Mouse (Mus musculus) ES-Bruce4 (cell line): Measurements from ENCODE around the gene Cct7. TPM values are rescaled to one million over a fixed set of nuclear protein-coding genes. Genes with fewer than 3 reads are reported as not detected.

ENCODE experiments used
- H3K27ac ChIP-seq: 2 replicates; pipeline ENCODE4 v1.5.1; 2012; ENCODE audit warnings: low read length, inconsistent platforms; ENCODE audit not compliant: insufficient read depth
- H3K27me3 ChIP-seq: 2 replicates; pipeline ENCODE4 v1.6.1; 2012; ENCODE audit warnings: mild to moderate bottlenecking, low read length, inconsistent platforms; ENCODE audit not compliant: control insufficient read depth, poor library complexity, insufficient read depth, severe bottlenecking
- H3K36me3 ChIP-seq: 2 replicates; pipeline ENCODE4 v1.6.1; 2012; ENCODE audit warnings: inconsistent platforms, mild to moderate bottlenecking, low read length, moderate library complexity; ENCODE audit not compliant: control insufficient read depth, poor library complexity, insufficient read depth, severe bottlenecking
- H3K4me1 ChIP-seq: one replicate; pipeline ENCODE4 v1.8.1; 2011; ENCODE audit warnings: low read length; ENCODE audit not compliant: control insufficient read depth, insufficient read depth
- H3K4me3 ChIP-seq: 2 replicates; pipeline ENCODE4 v1.5.1; 2011; ENCODE audit warnings: low read depth, mild to moderate bottlenecking, low read length
- H3K9ac ChIP-seq: 2 replicates; pipeline ENCODE4 v1.6.1; 2012; ENCODE audit warnings: low read depth, mild to moderate bottlenecking, inconsistent platforms; ENCODE audit not compliant: poor library complexity, severe bottlenecking
- H3K9me3 ChIP-seq: replicated peaks from 2 replicates; pipeline ENCODE4 v1.6.1; 2012; ENCODE audit warnings: mild to moderate bottlenecking, low read length, inconsistent platforms; ENCODE audit not compliant: control insufficient read depth, poor library complexity, insufficient read depth, severe bottlenecking
- CTCF ChIP-seq: IDR thresholded peaks from one replicate; pipeline ENCODE4 v1.8.1; 2011; ENCODE audit warnings: low read depth, low read length
- EP300 ChIP-seq: IDR thresholded peaks from 2 replicates; pipeline ENCODE4 v1.6.1; 2011; ENCODE audit warnings: low read depth, low read length; ENCODE audit not compliant: insufficient read depth
- POLR2A ChIP-seq: IDR thresholded peaks from one replicate; pipeline ENCODE4 v1.8.1; 2011; ENCODE audit warnings: low read length; ENCODE audit not compliant: insufficient read depth
- polyA plus RNA-seq: library from polyadenylated mRNA; stranded (reverse); fragments of >200 nt; gene quantifications from 2 replicates; pipeline ENCODE4 v1.2.4, GENCODE M21; 2011; ENCODE audit warnings: low read depth; ENCODE audit not compliant: missing spikeins, insufficient read depth, insufficient read length

The Cct7 gene
- polyA plus RNA-seq, 1 experiment: 467 TPM

- Histone ChIP-seq H3K36me3 (no peaks in the 10 kb centered on the region), H3K27me3 (peaks cover 8% of the 10 kb centered on the region)
Observed at GRCm38 (mm10) chr6:85480685-85481084, 29.4 kb downstream of the Cct7 start.

GRCm38 (mm10) chr6:85483843-85484721, 32.8 kb downstream of the Cct7 start:
- no peaks in the 10 kb centered on the region for H3K36me3 ChIP-seq
- TF ChIP-seq CTCF (no peak), EP300 (no peak), POLR2A (no peak)
- no peaks in the 10 kb centered on the region for H3K9me3 ChIP-seq
- H3K27ac ChIP-seq: no peak overlapping the region
- no peaks in the 10 kb centered on the region for H3K4me1 ChIP-seq
- H3K27me3 ChIP-seq: peaks cover 8% of the 10 kb centered on the region
- H3K4me3 ChIP-seq: peak overlapping the region; percentile 56
- H3K9ac ChIP-seq: peak overlapping the region; percentile 5; the same call in 1 of the 2 replicates

More at GRCm38 (mm10) chr6:85480685-85481084, 29.4 kb downstream of the Cct7 start:
- Histone ChIP-seq H3K27ac (no peak overlapping the region), H3K9ac (no peak overlapping the region), H3K4me3 (no peak overlapping the region), H3K4me1 (peaks cover 4% of the 10 kb centered on the region), H3K9me3 (no peaks in the 10 kb centered on the region)
- TF ChIP-seq POLR2A (no peak), CTCF (no peak), EP300 (no peak)

- Histone ChIP-seq H3K9me3 (no peaks in the 10 kb centered on the region), H3K27me3 (peaks cover 8% of the 10 kb centered on the region), H3K4me1 (no peaks in the 10 kb centered on the region), H3K27ac (no peak overlapping the region), H3K4me3 (no peak overlapping the region), H3K36me3 (no peaks in the 10 kb centered on the region), H3K9ac (no peak overlapping the region)
- TF ChIP-seq POLR2A (no peak), EP300 (no peak), CTCF (no peak)
Observed at GRCm38 (mm10) chr6:85485738-85486137, 34.4 kb downstream of the Cct7 start.

- no peaks in the 10 kb centered on the region for H3K9me3 ChIP-seq
- H3K4me3 ChIP-seq: no peak overlapping the region
- H3K4me1 ChIP-seq: no peaks in the 10 kb centered on the region
- peaks cover 8% of the 10 kb centered on the region for H3K27me3 ChIP-seq
- no peak overlapping the region for H3K9ac ChIP-seq
- no peak overlapping the region for H3K27ac ChIP-seq
- no peak for TF ChIP-seq EP300
- TF ChIP-seq POLR2A: no peak
- TF ChIP-seq CTCF: no peak
- no peaks in the 10 kb centered on the region for H3K36me3 ChIP-seq
Observed at GRCm38 (mm10) chr6:85488510-85488909, 37.2 kb downstream of the Cct7 start.

- no peak overlapping the region for H3K9ac ChIP-seq
- H3K36me3 ChIP-seq: no peaks in the 10 kb centered on the region
- H3K4me3 ChIP-seq: no peak overlapping the region
- H3K27me3 ChIP-seq: no peaks in the 10 kb centered on the region
- TF ChIP-seq POLR2A (no peak), EP300 (no peak), CTCF (no peak)
- H3K9me3 ChIP-seq: no peaks in the 10 kb centered on the region
- no peak overlapping the region for H3K27ac ChIP-seq
- no peaks in the 10 kb centered on the region for H3K4me1 ChIP-seq
Observed at GRCm38 (mm10) chr6:85489717-85490116, 38.4 kb downstream of the Cct7 start.

GRCm38 (mm10) chr6:85490252-85490651, 38.9 kb downstream of the Cct7 start:
- H3K4me1 ChIP-seq: no peaks in the 10 kb centered on the region
- TF ChIP-seq POLR2A (no peak), EP300 (no peak), CTCF (no peak)
- H3K27me3 ChIP-seq: no peaks in the 10 kb centered on the region
- H3K9ac ChIP-seq: no peak overlapping the region
- no peaks in the 10 kb centered on the region for H3K9me3 ChIP-seq
- no peak overlapping the region for H3K4me3 ChIP-seq
- H3K27ac ChIP-seq: no peak overlapping the region
- H3K36me3 ChIP-seq: no peaks in the 10 kb centered on the region
